Mouse (Mus musculus) embryonic facial prominence, embryonic 15.5 days (tissue): ENCODE measurements around the gene Tmprss4. TPM values are rescaled to one million over a fixed set of nuclear protein-coding genes. Genes with fewer than 3 reads are reported as not detected.

Experiments
- ATAC-seq: fragments of 200-750 bp; cut with Nextera tagmentation; 2 replicates; pipeline ENCODE4 v1.8.0; 2017; ENCODE audit warnings: low read depth, moderate TSS enrichment; ENCODE audit not compliant: insufficient number of reproducible peaks, low FRiP score, low TSS enrichment
- H3K27ac ChIP-seq: fragments of 300-500 bp; sonication (generic); replicated peaks from 2 replicates; pipeline ENCODE4 v1.5.1; 2015; ENCODE audit warnings: mild to moderate bottlenecking, inconsistent platforms
- H3K27me3 ChIP-seq: fragments of 300-500 bp; sonication (generic); 2 replicates; pipeline ENCODE4 v1.6.1; 2015; ENCODE audit warnings: inconsistent platforms
- H3K36me3 ChIP-seq: fragments of 300-500 bp; sonication (generic); 2 replicates; pipeline ENCODE4 v1.6.1; 2015; ENCODE audit warnings: mild to moderate bottlenecking, inconsistent platforms
- H3K4me1 ChIP-seq: fragments of 300-500 bp; sonication (generic); 2 replicates; pipeline ENCODE4 v1.6.1; 2015; ENCODE audit warnings: inconsistent platforms
- H3K4me2 ChIP-seq: fragments of 300-500 bp; sonication (generic); replicated peaks from 2 replicates; pipeline ENCODE4 v1.6.1; 2015; ENCODE audit warnings: mild to moderate bottlenecking, inconsistent platforms
- H3K4me3 ChIP-seq: fragments of 300-500 bp; sonication (generic); replicated peaks from 2 replicates; pipeline ENCODE4 v1.5.1; 2015; ENCODE audit warnings: mild to moderate bottlenecking, inconsistent platforms
- H3K9ac ChIP-seq: fragments of 300-500 bp; sonication (generic); 2 replicates; pipeline ENCODE4 v1.6.1; 2015; ENCODE audit warnings: inconsistent platforms
- H3K9me3 ChIP-seq: fragments of 300-500 bp; sonication (generic); replicated peaks from 2 replicates; pipeline ENCODE4 v1.6.1; 2016; ENCODE audit warnings: inconsistent platforms
- WGBS: fragments of 180-500 bp; shearing (Covaris S2); methylation state at CpG from one replicate; pipeline ENCODE4 v1.1.7; 2015; 5-methylcytosine and 5-hydroxymethylcytosine counted together
- polyA plus RNA-seq: library from polyadenylated mRNA; unstranded; fragments of >200 nt; fragmentation: Nextera tagmentation; extraction: Ambion mirVana; gene quantifications from 2 replicates; pipeline ENCODE4 v1.2.1, GENCODE M21; 2015

Gene Tmprss4
- polyA plus RNA-seq, 1 experiment from 2014 or later = 16.6 TPM

- H3K4me3 ChIP-seq = no peak overlapping the region
- ATAC-seq = no peak
- no peaks in the 10 kb centered on the region for H3K36me3 ChIP-seq
- WGBS = 11% methylated on average over 6 of the region's 6 CpGs
- H3K9ac ChIP-seq = no peak overlapping the region
- H3K27ac ChIP-seq = no peak overlapping the region
- no peaks in the 10 kb centered on the region for H3K9me3 ChIP-seq
- H3K4me1 ChIP-seq = no peaks in the 10 kb centered on the region
- no peak overlapping the region for H3K4me2 ChIP-seq
- no peaks in the 10 kb centered on the region for H3K27me3 ChIP-seq
Observed at GRCm38 (mm10) chr9:45221567-45221966, 17.7 kb upstream of the Tmprss4 start.

- Histone ChIP-seq H3K4me3 (no peak overlapping the region), H3K9ac (no peak overlapping the region), H3K9me3 (no peaks in the 10 kb centered on the region), H3K36me3 (no peaks in the 10 kb centered on the region), H3K4me2 (no peak overlapping the region), H3K27me3 (no peaks in the 10 kb centered on the region), H3K4me1 (no peaks in the 10 kb centered on the region), H3K27ac (no peak overlapping the region)
- ATAC-seq = no peak
- 60% methylated on average over 3 of the region's 3 CpGs for WGBS
Observed at GRCm38 (mm10) chr9:45219644-45220043, 15.8 kb upstream of the Tmprss4 start.

- H3K27me3 ChIP-seq = no peaks in the 10 kb centered on the region
- ATAC-seq = no peak
- H3K4me3 ChIP-seq = no peak overlapping the region
- no peak overlapping the region for H3K4me2 ChIP-seq
- no peak overlapping the region for H3K27ac ChIP-seq
- H3K9me3 ChIP-seq = no peaks in the 10 kb centered on the region
- WGBS = 56% methylated on average over 11 of the region's 11 CpGs
- H3K4me1 ChIP-seq = no peaks in the 10 kb centered on the region
- H3K9ac ChIP-seq = no peak overlapping the region
- no peaks in the 10 kb centered on the region for H3K36me3 ChIP-seq
Observed at GRCm38 (mm10) chr9:45215526-45216179, 11.8 kb upstream of the Tmprss4 start.

GRCm38 (mm10) chr9:45212001-45212400 is 8.1 kb upstream of the Tmprss4 start:
- Histone ChIP-seq H3K4me1 (no peaks in the 10 kb centered on the region), H3K36me3 (no peaks in the 10 kb centered on the region), H3K9ac (no peak overlapping the region), H3K9me3 (no peaks in the 10 kb centered on the region), H3K27me3 (no peaks in the 10 kb centered on the region), H3K4me2 (no peak overlapping the region), H3K27ac (no peak overlapping the region), H3K4me3 (no peak overlapping the region)
- WGBS = 42% methylated on average over 6 of the region's 6 CpGs
- no peak for ATAC-seq

GRCm38 (mm10) chr9:45207015-45207743 is 3.3 kb upstream of the Tmprss4 start:
- WGBS = 63% methylated on average over 7 of the region's 7 CpGs
- ATAC-seq = no peak
- Histone ChIP-seq H3K27me3 (no peaks in the 10 kb centered on the region), H3K36me3 (no peaks in the 10 kb centered on the region), H3K4me3 (no peak overlapping the region), H3K27ac (no peak overlapping the region), H3K4me1 (no peaks in the 10 kb centered on the region), H3K9ac (no peak overlapping the region), H3K9me3 (no peaks in the 10 kb centered on the region), H3K4me2 (no peak overlapping the region)

GRCm38 (mm10) chr9:45206121-45206520 is 2.2 kb upstream of the Tmprss4 start:
- Histone ChIP-seq H3K27ac (no peak overlapping the region), H3K4me3 (no peak overlapping the region), H3K4me1 (no peaks in the 10 kb centered on the region), H3K4me2 (no peak overlapping the region), H3K27me3 (no peaks in the 10 kb centered on the region), H3K36me3 (no peaks in the 10 kb centered on the region), H3K9me3 (no peaks in the 10 kb centered on the region), H3K9ac (no peak overlapping the region)
- 62% methylated on average over 4 of the region's 4 CpGs for WGBS
- ATAC-seq = no peak

- Histone ChIP-seq H3K36me3 (no peaks in the 10 kb centered on the region), H3K27me3 (no peaks in the 10 kb centered on the region), H3K4me2 (no peak overlapping the region), H3K4me1 (no peaks in the 10 kb centered on the region), H3K9ac (no peak overlapping the region), H3K4me3 (no peak overlapping the region), H3K9me3 (no peaks in the 10 kb centered on the region), H3K27ac (no peak overlapping the region)
- no peak for ATAC-seq
- WGBS = 78% methylated on average over 5 of the region's 5 CpGs
Observed at GRCm38 (mm10) chr9:45205143-45205542, 1.3 kb upstream of the Tmprss4 start.

GRCm38 (mm10) chr9:45202021-45202798 is 1.7 kb downstream of the Tmprss4 start:
- H3K36me3 ChIP-seq = no peaks in the 10 kb centered on the region
- no peak overlapping the region for H3K9ac ChIP-seq
- H3K9me3 ChIP-seq = no peaks in the 10 kb centered on the region
- H3K4me2 ChIP-seq = no peak overlapping the region; the same call in 1 of the 2 replicates
- no peaks in the 10 kb centered on the region for H3K4me1 ChIP-seq
- no peak overlapping the region for H3K27ac ChIP-seq
- no peak overlapping the region for H3K4me3 ChIP-seq
- H3K27me3 ChIP-seq = no peaks in the 10 kb centered on the region
- no peak for ATAC-seq
- 67% methylated on average over 9 of the region's 9 CpGs for WGBS

- H3K4me1 ChIP-seq = no peaks in the 10 kb centered on the region
- H3K9ac ChIP-seq = no peak overlapping the region
- WGBS = 75% methylated on average over 5 of the region's 5 CpGs
- no peak overlapping the region for H3K27ac ChIP-seq
- no peak for ATAC-seq
- no peaks in the 10 kb centered on the region for H3K36me3 ChIP-seq
- H3K27me3 ChIP-seq = no peaks in the 10 kb centered on the region
- H3K9me3 ChIP-seq = no peaks in the 10 kb centered on the region
- no peak overlapping the region for H3K4me2 ChIP-seq
- H3K4me3 ChIP-seq = no peak overlapping the region
Observed at GRCm38 (mm10) chr9:45201319-45201947, 2.5 kb downstream of the Tmprss4 start.

- Histone ChIP-seq H3K27ac (no peak overlapping the region), H3K9me3 (no peaks in the 10 kb centered on the region), H3K4me3 (no peak overlapping the region), H3K9ac (no peak overlapping the region), H3K4me2 (no peak overlapping the region), H3K4me1 (no peaks in the 10 kb centered on the region), H3K27me3 (no peaks in the 10 kb centered on the region), H3K36me3 (no peaks in the 10 kb centered on the region)
- WGBS = 82% methylated on average over 5 of the region's 5 CpGs
- ATAC-seq = no peak
Observed at GRCm38 (mm10) chr9:45197549-45197948, 6.3 kb downstream of the Tmprss4 start.
